8 mouse cellular contexts compared by ENCODE assay signal in the genomic region with DNA sequence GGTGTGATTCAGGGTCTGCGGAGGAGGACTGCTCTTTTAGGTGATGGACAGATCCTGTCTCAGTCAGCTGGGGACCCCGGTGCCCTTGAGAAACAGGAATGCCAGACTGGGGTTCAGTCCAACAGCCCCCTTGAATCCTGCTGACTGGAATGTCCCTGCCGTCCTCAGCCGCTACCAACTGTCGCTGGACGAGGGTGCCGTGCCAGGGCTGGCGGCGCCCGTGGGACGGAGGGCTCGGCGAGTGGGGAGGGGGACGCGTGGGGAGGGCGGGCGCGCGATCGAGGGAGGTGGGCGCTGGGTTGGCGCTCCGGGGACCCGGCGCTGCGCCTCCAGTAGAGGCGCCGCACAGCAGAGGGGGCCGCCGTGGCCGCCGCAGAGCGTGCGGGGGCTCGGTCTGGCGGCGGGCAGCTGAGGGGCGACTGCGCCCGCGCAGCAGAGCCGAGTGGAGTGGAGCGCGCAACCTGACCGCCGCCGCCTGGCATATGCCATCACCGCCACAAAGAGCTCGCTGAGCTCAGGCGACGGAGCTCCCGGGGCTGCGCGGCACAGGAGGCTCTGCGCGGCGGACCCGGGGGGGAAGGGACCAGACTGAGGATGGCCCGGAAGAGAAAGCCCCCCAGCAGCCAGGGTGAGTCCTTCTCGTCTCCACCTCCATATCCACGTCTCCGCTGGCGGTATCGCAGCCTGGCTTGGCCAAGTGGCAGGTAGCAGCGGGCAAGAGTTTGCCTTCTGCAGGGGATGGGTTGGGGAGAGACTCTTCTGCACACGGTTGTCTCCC. TPM values are rescaled to one million over a fixed set of nuclear protein-coding genes. Genes with fewer than 3 reads are reported as not detected.
DNase-seq lines count a peak whose midpoint lies in the region; ATAC-seq and TF ChIP-seq lines count a peak whose summit lies in the region.

A gene (plus strand): TSS at position 266 of the 778 bp plus-strand sequence.

- DNase-seq in kidney, adult 2 months = no peak
- DNase-seq in cerebellum, adult 11 months = peak; percentile 38
- peak; percentile 73 for DNase-seq in forebrain, embryonic 14.5 days (ENCODE audit: low spot score)
- DNase-seq in layer of hippocampus, adult 8-10 months (ENCODE audit: low spot score in 2 of 2) = peak in 1 of 2 experiments; percentile 55
- DNase-seq in midbrain, embryonic 10.5 days (ENCODE audit: low spot score) = peak; percentile 59
- DNase-seq in stomach, postnatal 0 days (ENCODE audit: low spot score) = no peak
- no peak for DNase-seq in natural killer cell, adult 2 months (ENCODE audit: low spot score in 2 of 2)

- peak within 1 kb of the TSS; percentile 99 for H3K4me2 ChIP-seq in kidney, embryonic 15.5 days
- peak within 1 kb of the TSS; percentile 86 for H3K4me2 ChIP-seq in forebrain, embryonic 14.5 days (ENCODE audit: low read length)
- H3K4me2 ChIP-seq in stomach, postnatal 0 days (replicated peaks; ENCODE audit: low read depth) = peak within 1 kb of the TSS; percentile 75

- H3K36me3 ChIP-seq in kidney, embryonic 15.5 days = no peaks in the 10 kb centered on the region
- no peaks in the 10 kb centered on the region for H3K36me3 ChIP-seq in kidney, adult 2 months (ENCODE audit: control insufficient read depth, insufficient read depth, low read length)
- H3K36me3 ChIP-seq in forebrain, embryonic 14.5 days (ENCODE audit: control insufficient read depth, insufficient read depth, low read length) = no peaks in the 10 kb centered on the region
- no peaks in the 10 kb centered on the region for H3K36me3 ChIP-seq in midbrain, embryonic 10.5 days
- H3K36me3 ChIP-seq in stomach, postnatal 0 days (ENCODE audit: control insufficient read depth, insufficient read depth, low read length) = no peaks in the 10 kb centered on the region

- H3K27ac ChIP-seq in kidney, embryonic 15.5 days = no peak within 1 kb of the TSS
- H3K27ac ChIP-seq in kidney, adult 2 months (ENCODE audit: insufficient read depth, low read depth, low read length) = no peak within 1 kb of the TSS
- peak within 1 kb of the TSS; percentile 39; the same call in 1 of the 2 replicates for H3K27ac ChIP-seq in forebrain, embryonic 14.5 days (ENCODE audit: low read depth, low read length)
- peak within 1 kb of the TSS; percentile 83 for H3K27ac ChIP-seq in midbrain, embryonic 10.5 days (replicated peaks)
- H3K27ac ChIP-seq in stomach, postnatal 0 days (replicated peaks) = no peak within 1 kb of the TSS

- no peaks in the 10 kb centered on the region for H3K9me3 ChIP-seq in kidney, embryonic 15.5 days (replicated peaks)
- H3K9me3 ChIP-seq in forebrain, embryonic 14.5 days (replicated peaks; ENCODE audit: control insufficient read depth, low read length) = no peaks in the 10 kb centered on the region
- H3K9me3 ChIP-seq in midbrain, embryonic 10.5 days (replicated peaks) = peaks cover 4% of the 10 kb centered on the region; the same call in 1 of the 2 replicates
- H3K9me3 ChIP-seq in stomach, postnatal 0 days (ENCODE audit: control insufficient read depth, low read length) = no peaks in the 10 kb centered on the region

- peak within 1 kb of the TSS; percentile 49 for H3K9ac ChIP-seq in kidney, embryonic 15.5 days
- H3K9ac ChIP-seq in forebrain, embryonic 14.5 days (ENCODE audit: low read length) = peak within 1 kb of the TSS; percentile 80
- H3K9ac ChIP-seq in stomach, postnatal 0 days (ENCODE audit: low read length) = peak within 1 kb of the TSS; percentile 50

- no peak for TF ChIP-seq POLR2A in kidney, adult 2 months (IDR thresholded peaks at IDR 0.05; ENCODE audit: low read depth, low read length)

- peaks cover 25% of the 10 kb centered on the region for H3K4me1 ChIP-seq in kidney, embryonic 15.5 days
- 0 out of 2 replicates have a peak, but pooled peaks cover 2% of the 10 kb centered on the region for H3K4me1 ChIP-seq in kidney, adult 2 months (ENCODE audit: control insufficient read depth, insufficient read depth, low read length)
- H3K4me1 ChIP-seq in forebrain, embryonic 14.5 days (ENCODE audit: control insufficient read depth, insufficient read depth, low read length) = peaks cover 13% of the 10 kb centered on the region
- peaks cover 31% of the 10 kb centered on the region for H3K4me1 ChIP-seq in midbrain, embryonic 10.5 days
- no peaks in the 10 kb centered on the region for H3K4me1 ChIP-seq in stomach, postnatal 0 days (replicated peaks; ENCODE audit: control insufficient read depth, insufficient read depth)

- H3K27me3 ChIP-seq in kidney, embryonic 15.5 days = peaks cover 54% of the 10 kb centered on the region
- 0 out of 2 replicates have a peak, but pooled peaks cover 1% of the 10 kb centered on the region for H3K27me3 ChIP-seq in kidney, adult 2 months (replicated peaks; ENCODE audit: control insufficient read depth, insufficient read depth, low read length)
- no peaks in the 10 kb centered on the region for H3K27me3 ChIP-seq in forebrain, embryonic 14.5 days (replicated peaks; ENCODE audit: control insufficient read depth, insufficient read depth, low read length)
- peaks cover 60% of the 10 kb centered on the region for H3K27me3 ChIP-seq in midbrain, embryonic 10.5 days (ENCODE audit: low read depth, poor library complexity, severe bottlenecking)
- H3K27me3 ChIP-seq in stomach, postnatal 0 days (ENCODE audit: control insufficient read depth, insufficient read depth, low read length) = no peaks in the 10 kb centered on the region

- WGBS in kidney, embryonic 15.5 days = under 1% methylated on average over 61 of the region's 66 CpGs
- WGBS in kidney, adult 2 months = 2% methylated on average over 66 of the region's 66 CpGs
- 1% methylated on average over 59 of the region's 66 CpGs for WGBS in forebrain, embryonic 14.5 days
- under 1% methylated on average over 65 of the region's 66 CpGs for WGBS in midbrain, embryonic 10.5 days
- under 1% methylated on average over 56 of the region's 66 CpGs for WGBS in stomach, postnatal 0 days

- TF ChIP-seq EP300 in stomach, postnatal 0 days (optimal IDR thresholded peaks at IDR 0.05) = no peak

- H3K4me3 ChIP-seq in kidney, embryonic 15.5 days (replicated peaks) = peak within 1 kb of the TSS; percentile 58
- no peak within 1 kb of the TSS for H3K4me3 ChIP-seq in kidney, adult 2 months (ENCODE audit: insufficient read depth, low read depth, low read length)
- peak within 1 kb of the TSS; percentile 59 for H3K4me3 ChIP-seq in forebrain, embryonic 14.5 days (ENCODE audit: low read depth, low read length)
- peak within 1 kb of the TSS; percentile 66 for H3K4me3 ChIP-seq in midbrain, embryonic 10.5 days
- peak within 1 kb of the TSS; percentile 48 for H3K4me3 ChIP-seq in stomach, postnatal 0 days (ENCODE audit: low read depth, low read length)

- no peak for TF ChIP-seq CTCF in kidney, adult 2 months (conservative IDR thresholded peaks at IDR 0.05; ENCODE audit: insufficient read depth, insufficient read length, low read depth, low read length)
- no peak for TF ChIP-seq CTCF in stomach, postnatal 0 days (IDR thresholded peaks at IDR 0.05; ENCODE audit: low read depth)

- peak; percentile 87 for ATAC-seq in kidney, embryonic 15.5 days (replicated peaks; ENCODE audit: low FRiP score)
- peak; percentile 88 for ATAC-seq in forebrain, embryonic 14.5 days
- ATAC-seq in stomach, postnatal 0 days (ENCODE audit: low FRiP score, low TSS enrichment) = peak; percentile 54; the same call in 1 of the 2 replicates

RNA-seq across cellular contexts. Expression of the gene that starts here (rescaled TPM):
- polyA plus RNA-seq in kidney, embryonic 15.5 days (2015; fragmentation: Nextera tagmentation; extraction: Ambion mirVana) = 0.50 and 0.58 TPM in 2 replicates
- polyA plus RNA-seq in kidney, adult 2 months (2012; rRNA removed) = 0.03 TPM in 1 of 2 replicates, not detected in the other
- 10.5 and 11.2 TPM in 2 replicates for polyA plus RNA-seq in forebrain, embryonic 14.5 days (2014; fragmentation: Nextera tagmentation; extraction: Ambion mirVana)
- 10 to 100 TPM; 28.3 to 56.4 (median 43.1) TPM for total RNA-seq in layer of hippocampus, adult 8-10 months (2022)
- 3.6 and 4.2 TPM in 2 replicates for polyA plus RNA-seq in midbrain, embryonic 10.5 days (2016; fragmentation: Nextera tagmentation; extraction: Ambion mirVana)
- polyA plus RNA-seq in stomach, postnatal 0 days (2015; fragmentation: Nextera tagmentation; extraction: Ambion mirVana) = 0.40 and 0.53 TPM in 2 replicates

Comparison
In these comparisons a context has a peak if more than half of its experiments do, and no peak if none do; other contexts are left out.
1. Peak in ATAC-seq, H3K4me3 ChIP-seq, H3K9ac ChIP-seq and H3K4me2 ChIP-seq in kidney, embryonic 15.5 days; RNA of the gene not detected or under 1 TPM.
2. Peak in ATAC-seq, H3K4me3 ChIP-seq, H3K9ac ChIP-seq and H3K4me2 ChIP-seq in stomach, postnatal 0 days; RNA of the gene not detected or under 1 TPM.
3. H3K27ac ChIP-seq: peak in forebrain, embryonic 14.5 days (single experiment) and midbrain, embryonic 10.5 days (single experiment); none in kidney, embryonic 15.5 days (single experiment), kidney, adult 2 months (single experiment) and stomach, postnatal 0 days (single experiment).
4. DNase-seq: peak in cerebellum, adult 11 months (single experiment), forebrain, embryonic 14.5 days (single experiment) and midbrain, embryonic 10.5 days (single experiment); none in kidney, adult 2 months (single experiment), stomach, postnatal 0 days (single experiment) and natural killer cell, adult 2 months (0 of 2).
5. Peak in every context shown above with its lines, with median percentiles within 50 percentile points of each other: ATAC-seq, H3K4me2 ChIP-seq and H3K9ac ChIP-seq.